Mouse (Mus musculus) midbrain, embryonic 13.5 days (tissue): ENCODE data around the gene Spin1. TPM values are rescaled to one million over a fixed set of nuclear protein-coding genes. Genes with fewer than 3 reads are reported as not detected.
"Not testable (repeated sequence)": the region's sequence is repeated elsewhere in the genome, so short reads cannot be mapped to it uniquely, and the experiment has no call there.

Experiments used
- ATAC-seq: fragments of 200-750 bp; cut with Nextera tagmentation; 2 replicates; pipeline ENCODE4 v1.8.0; 2017; ENCODE audit warnings: mild to moderate bottlenecking, moderate TSS enrichment, moderate library complexity
- H3K27ac ChIP-seq: fragments of 300-500 bp; sonication (generic); 2 replicates; pipeline ENCODE4 v1.5.1; 2015; ENCODE audit warnings: inconsistent platforms, mild to moderate bottlenecking, moderate library complexity
- H3K27me3 ChIP-seq: fragments of 300-500 bp; sonication (generic); 2 replicates; pipeline ENCODE4 v1.6.1; 2015; ENCODE audit warnings: mild to moderate bottlenecking, inconsistent platforms
- H3K36me3 ChIP-seq: fragments of 300-500 bp; sonication (generic); 2 replicates; pipeline ENCODE4 v1.6.1; 2015; ENCODE audit warnings: mild to moderate bottlenecking, inconsistent platforms
- H3K4me1 ChIP-seq: fragments of 300-500 bp; sonication (generic); replicated peaks from 2 replicates; pipeline ENCODE4 v1.6.1; 2015; ENCODE audit warnings: inconsistent platforms
- H3K4me2 ChIP-seq: fragments of 300-500 bp; sonication (generic); replicated peaks from 2 replicates; pipeline ENCODE4 v1.6.1; 2015; ENCODE audit warnings: moderate library complexity, mild to moderate bottlenecking, inconsistent platforms
- H3K4me3 ChIP-seq: fragments of 300-500 bp; sonication (generic); replicated peaks from 2 replicates; pipeline ENCODE4 v1.5.1; 2015; ENCODE audit warnings: mild to moderate bottlenecking, inconsistent platforms
- H3K9ac ChIP-seq: fragments of 300-500 bp; sonication (generic); replicated peaks from 2 replicates; pipeline ENCODE4 v1.6.1; 2015; ENCODE audit warnings: mild to moderate bottlenecking, inconsistent platforms
- H3K9me3 ChIP-seq: fragments of 300-500 bp; sonication (generic); 2 replicates; pipeline ENCODE4 v1.6.1; 2016; ENCODE audit warnings: mild to moderate bottlenecking, inconsistent platforms
- WGBS: fragments of 180-500 bp; shearing (Covaris S2); methylation state at CpG from one replicate; pipeline ENCODE4 v1.1.7; 2015; 5-methylcytosine and 5-hydroxymethylcytosine counted together
- polyA plus RNA-seq: library from polyadenylated mRNA; unstranded; fragments of >200 nt; fragmentation: Nextera tagmentation; extraction: Ambion mirVana; gene quantifications from 2 replicates; pipeline ENCODE4 v1.2.1, GENCODE M21; 2015

The Spin1 gene
- polyA plus RNA-seq, 1 experiment from 2014 or later = 136 TPM

DNA sequence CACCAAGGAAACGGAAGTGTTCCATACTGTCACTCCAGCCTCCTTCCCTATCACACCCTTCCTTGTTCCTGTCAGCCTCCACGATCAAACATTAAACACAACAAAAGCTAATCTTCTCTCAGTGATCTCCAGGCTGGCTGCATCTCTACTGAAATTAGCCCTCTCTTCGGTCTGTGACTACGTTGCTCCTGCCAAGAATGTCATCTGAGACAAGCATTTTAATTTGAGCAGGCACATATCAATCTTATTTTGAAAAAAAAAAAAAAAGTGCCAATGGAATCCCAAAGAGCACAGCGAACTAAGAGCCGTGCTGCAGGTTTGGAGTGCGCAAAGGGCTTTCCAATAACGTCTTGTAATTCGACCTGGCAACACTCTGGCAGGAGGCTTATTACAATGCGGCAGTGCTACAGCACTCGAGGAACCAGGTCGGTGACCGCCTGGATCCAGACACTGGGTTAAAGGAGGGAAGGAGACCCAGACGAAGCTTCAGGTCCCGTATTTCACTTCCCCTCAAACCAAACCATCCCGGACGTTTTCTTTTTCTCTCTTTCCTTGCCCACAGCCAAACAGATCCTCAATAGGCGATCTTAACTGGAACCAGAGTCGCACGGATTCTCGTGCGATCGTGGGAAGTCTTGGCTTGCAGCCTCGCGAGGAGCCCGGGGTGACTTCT lies 984 bp upstream of the Spin1 start:
- Histone ChIP-seq H3K9ac (peak overlapping the region; percentile 97), H3K4me2 (peak overlapping the region; percentile 80), H3K36me3 (peaks cover 17% of the 10 kb centered on the region; the same call in 1 of the 2 replicates), H3K27ac (peak overlapping the region; percentile 93), H3K9me3 (0 out of 2 replicates have a peak, but pooled peaks cover 5% of the 10 kb centered on the region), H3K4me1 (peaks cover 29% of the 10 kb centered on the region), H3K27me3 (no peaks in the 10 kb centered on the region), H3K4me3 (peak overlapping the region; percentile 81)
- 3% methylated on average over 26 of the region's 26 CpGs for WGBS
- ATAC-seq = peak; percentile 35

GRCm38 (mm10) chr13:51101016-51101776 lies 516 bp downstream of the Spin1 start:
- 2% methylated on average over 53 of the region's 89 CpGs for WGBS
- Histone ChIP-seq H3K27me3 (no peaks in the 10 kb centered on the region), H3K9ac (peak overlapping the region; percentile 97), H3K4me2 (peak overlapping the region; percentile 80), H3K4me1 (peaks cover 29% of the 10 kb centered on the region), H3K27ac (peak overlapping the region; percentile 93), H3K4me3 (peak overlapping the region; percentile 81), H3K36me3 (peaks cover 20% of the 10 kb centered on the region), H3K9me3 (0 out of 2 replicates have a peak, but pooled peaks cover 5% of the 10 kb centered on the region)
- peak; percentile 52 for ATAC-seq

DNA sequence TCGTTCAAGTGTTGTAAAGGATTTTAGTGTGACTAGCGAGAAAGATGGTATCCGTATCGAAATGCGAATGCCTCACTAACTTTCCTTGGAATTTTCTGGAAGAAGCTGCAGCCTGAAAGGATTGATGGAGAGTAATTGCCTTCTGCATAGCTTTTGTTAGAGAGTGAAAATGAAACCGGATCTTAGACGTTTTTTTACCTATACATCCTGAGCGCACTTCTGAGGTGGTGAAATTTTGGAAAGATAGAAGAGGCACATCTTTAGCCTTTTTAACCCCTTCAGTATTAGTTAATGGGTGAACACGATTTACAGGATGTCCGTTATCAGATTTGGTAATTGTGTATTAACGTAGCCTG lies 1.1 kb downstream of the Spin1 start:
- peaks cover 29% of the 10 kb centered on the region for H3K4me1 ChIP-seq
- H3K9me3 ChIP-seq = 0 out of 2 replicates have a peak, but pooled peaks cover 5% of the 10 kb centered on the region
- 36% methylated on average over 11 of the region's 11 CpGs for WGBS
- peaks cover 20% of the 10 kb centered on the region for H3K36me3 ChIP-seq
- H3K4me3 ChIP-seq = peak overlapping the region; percentile 81
- peak overlapping the region; percentile 93 for H3K27ac ChIP-seq
- H3K27me3 ChIP-seq = no peaks in the 10 kb centered on the region
- peak overlapping the region; percentile 80 for H3K4me2 ChIP-seq
- peak overlapping the region; percentile 97 for H3K9ac ChIP-seq
- no peak for ATAC-seq

DNA sequence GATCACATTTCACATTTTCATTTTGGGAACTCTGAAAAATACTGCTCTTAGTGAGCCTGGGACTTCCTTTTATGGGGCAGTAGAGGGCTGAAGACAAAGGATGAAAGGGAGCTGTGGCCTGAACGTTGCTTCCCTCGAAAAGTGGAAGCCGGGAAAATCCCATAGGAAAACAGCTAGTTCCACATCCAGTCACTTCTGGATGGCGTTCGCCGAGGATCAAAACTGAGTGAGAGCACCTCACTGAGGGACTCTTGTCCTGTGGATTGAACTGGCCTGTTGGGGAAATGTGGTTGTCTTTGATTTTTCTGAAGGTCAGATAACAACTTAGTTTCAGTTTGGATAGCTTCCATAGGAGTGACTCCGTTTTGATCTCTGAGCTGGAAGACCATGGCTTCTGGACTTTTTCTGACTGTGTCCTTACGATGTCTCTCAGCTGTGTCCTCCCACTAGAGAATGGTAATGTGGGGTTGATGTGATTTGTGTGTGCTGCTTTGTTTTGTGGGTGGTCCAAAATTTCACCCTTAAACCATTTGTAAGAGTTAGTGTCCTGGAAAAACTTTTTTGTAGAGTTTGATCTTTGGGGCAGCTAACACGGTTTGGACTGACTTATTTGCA lies 2.5 kb downstream of the Spin1 start:
- no peak overlapping the region for H3K27ac ChIP-seq
- H3K4me3 ChIP-seq = 0 out of 2 replicates have a peak overlapping the region, but pooled peaks have one; percentile 4
- H3K9me3 ChIP-seq = 0 out of 2 replicates have a peak, but pooled peaks cover 5% of the 10 kb centered on the region
- H3K9ac ChIP-seq = no peak overlapping the region
- WGBS = 95% methylated on average over 9 of the region's 9 CpGs
- peak overlapping the region; percentile 80; the same call in 1 of the 2 replicates for H3K4me2 ChIP-seq
- ATAC-seq = no peak
- peaks cover 20% of the 10 kb centered on the region for H3K36me3 ChIP-seq
- peaks cover 29% of the 10 kb centered on the region for H3K4me1 ChIP-seq
- no peaks in the 10 kb centered on the region for H3K27me3 ChIP-seq

DNA sequence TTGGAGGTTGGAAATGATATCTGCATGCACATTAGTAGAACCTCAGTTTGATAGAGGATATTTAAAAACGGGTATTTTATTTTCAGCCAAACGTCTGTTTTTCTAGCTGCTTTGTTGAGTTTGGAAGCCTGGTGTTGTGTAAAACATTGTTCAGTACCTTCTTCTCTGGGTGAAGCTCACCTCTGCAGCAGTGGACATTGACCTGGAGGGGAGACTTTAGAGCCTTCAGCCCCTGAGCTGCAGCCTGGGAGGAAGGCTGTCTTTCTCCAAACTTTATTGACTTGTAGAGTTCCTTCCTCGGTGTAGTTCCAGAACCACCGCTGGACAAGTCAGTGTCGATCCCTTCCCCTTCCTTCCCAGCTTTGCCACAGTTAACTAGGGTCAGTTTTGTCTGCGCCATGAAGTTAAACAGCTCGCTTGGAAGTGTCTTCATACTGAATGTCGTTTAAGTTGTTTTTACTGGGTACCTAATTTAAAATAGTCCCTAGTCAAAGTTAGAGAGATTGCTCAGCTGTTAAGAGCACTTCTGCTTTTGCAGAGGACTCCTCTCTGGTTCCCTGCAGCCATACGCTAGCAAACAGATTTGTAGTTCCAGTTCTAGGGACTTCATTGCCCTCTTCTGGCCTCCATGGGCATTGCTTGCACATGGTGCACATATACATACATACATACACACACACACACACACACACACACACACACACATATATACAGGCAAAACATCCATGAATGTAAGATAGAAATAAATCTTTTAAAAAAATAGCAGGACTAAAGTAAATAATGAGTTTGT lies 3.4 kb downstream of the Spin1 start:
- Histone ChIP-seq H3K27ac (no peak overlapping the region), H3K27me3 (no peaks in the 10 kb centered on the region), H3K4me2 (no peak overlapping the region), H3K4me1 (peaks cover 23% of the 10 kb centered on the region), H3K36me3 (peaks cover 23% of the 10 kb centered on the region), H3K9ac (no peak overlapping the region), H3K9me3 (peaks cover 10% of the 10 kb centered on the region; the same call in 1 of the 2 replicates), H3K4me3 (no peak overlapping the region)
- ATAC-seq = no peak
- 98% methylated on average over 9 of the region's 9 CpGs for WGBS

DNA sequence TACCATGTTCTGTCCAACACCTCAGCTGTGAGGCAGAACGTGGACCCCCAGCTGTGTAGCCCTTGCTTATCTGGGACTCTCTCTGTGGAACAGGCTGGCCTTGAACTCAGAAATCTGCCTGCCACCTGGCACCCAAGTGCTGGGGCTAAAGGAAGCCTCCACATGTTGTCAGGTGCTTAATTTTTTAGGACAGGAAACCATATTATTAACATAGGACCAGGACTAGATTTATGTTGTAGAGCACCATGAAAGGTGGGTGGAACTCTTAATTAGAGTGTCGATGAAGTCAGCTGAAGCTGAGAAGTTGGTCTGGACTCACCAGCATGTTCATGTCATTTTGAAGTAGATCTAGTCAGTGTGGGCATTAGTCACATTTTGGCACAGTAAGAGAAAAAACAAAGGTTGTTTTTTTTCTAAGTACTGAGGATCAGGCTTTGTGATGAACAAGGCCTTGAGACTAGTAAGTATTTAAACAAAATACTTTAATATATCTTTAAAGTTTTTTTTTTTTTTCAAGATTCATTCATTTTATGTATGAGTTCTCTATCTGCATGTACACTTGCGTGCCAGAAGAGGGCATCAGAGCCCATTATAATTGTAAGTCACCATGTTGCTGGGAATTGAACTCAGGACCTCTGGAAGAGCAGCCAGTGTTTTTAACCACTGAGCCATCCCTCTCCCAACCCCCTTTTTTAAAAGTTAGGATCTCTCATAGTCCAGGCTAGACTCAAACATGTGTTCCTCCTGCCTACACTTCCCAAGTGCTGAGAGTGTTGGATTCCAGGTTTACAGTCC lies 5.4 kb downstream of the Spin1 start:
- Histone ChIP-seq H3K9ac (no peak overlapping the region), H3K4me1 (peaks cover 16% of the 10 kb centered on the region), H3K9me3 (peaks cover 25% of the 10 kb centered on the region), H3K4me3 (no peak overlapping the region), H3K27me3 (no peaks in the 10 kb centered on the region), H3K4me2 (no peak overlapping the region), H3K27ac (no peak overlapping the region), H3K36me3 (peaks cover 37% of the 10 kb centered on the region)
- ATAC-seq = no peak
- 97% methylated on average over 3 of the region's 3 CpGs for WGBS

DNA sequence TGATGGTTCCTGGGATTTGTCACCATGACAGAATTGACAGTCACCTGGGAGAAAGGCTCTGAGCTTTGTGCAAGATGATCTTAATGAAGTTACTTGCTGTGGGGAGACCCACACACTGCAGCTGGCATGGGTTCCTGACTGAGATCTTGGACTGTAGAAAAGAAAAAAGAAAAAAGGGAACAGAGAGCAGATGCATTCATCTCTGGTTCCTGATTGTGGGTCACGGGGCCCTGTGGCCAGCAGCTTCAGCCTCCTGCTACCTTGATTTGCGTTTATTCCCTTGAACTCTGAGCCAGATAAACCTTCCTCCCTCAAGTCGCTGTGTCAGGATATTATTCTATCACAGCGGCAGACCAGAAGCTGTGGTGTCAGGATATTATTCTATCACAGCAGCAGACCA lies 6.1 kb downstream of the Spin1 start:
- peaks cover 44% of the 10 kb centered on the region for H3K36me3 ChIP-seq
- no peak overlapping the region for H3K27ac ChIP-seq
- ATAC-seq = no peak
- no peak overlapping the region for H3K9ac ChIP-seq
- peaks cover 14% of the 10 kb centered on the region for H3K4me1 ChIP-seq
- WGBS = 97% methylated on average over 4 of the region's 4 CpGs
- no peaks in the 10 kb centered on the region for H3K27me3 ChIP-seq
- peaks cover 30% of the 10 kb centered on the region for H3K9me3 ChIP-seq
- H3K4me3 ChIP-seq = no peak overlapping the region
- no peak overlapping the region for H3K4me2 ChIP-seq

- ATAC-seq = no peak
- 95% methylated on average over 2 of the region's 2 CpGs for WGBS
- Histone ChIP-seq H3K27ac (no peak overlapping the region), H3K4me1 (no peaks in the 10 kb centered on the region), H3K4me2 (no peak overlapping the region), H3K4me3 (no peak overlapping the region), H3K9me3 (peaks cover 30% of the 10 kb centered on the region), H3K9ac (no peak overlapping the region), H3K36me3 (peaks cover 46% of the 10 kb centered on the region), H3K27me3 (no peaks in the 10 kb centered on the region)
Measured at GRCm38 (mm10) chr13:51109517-51109916, 8.8 kb downstream of the Spin1 start.

- H3K4me1 ChIP-seq = peaks cover 26% of the 10 kb centered on the region
- not testable (repeated sequence) for ATAC-seq, H3K27me3 ChIP-seq, H3K9ac ChIP-seq, H3K4me2 ChIP-seq, H3K4me3 ChIP-seq, H3K27ac ChIP-seq
- peaks cover 40% of the 10 kb centered on the region for H3K36me3 ChIP-seq
- 76% methylated on average over 4 of the region's 4 CpGs for WGBS
- peaks cover 22% of the 10 kb centered on the region for H3K9me3 ChIP-seq
Measured at GRCm38 (mm10) chr13:51114398-51114797, 13.7 kb downstream of the Spin1 start.

- no peak overlapping the region for H3K4me2 ChIP-seq
- peak; percentile 55; the same call in 1 of the 2 replicates for ATAC-seq
- peaks cover 29% of the 10 kb centered on the region for H3K36me3 ChIP-seq
- no peak overlapping the region for H3K9ac ChIP-seq
- no peak overlapping the region for H3K27ac ChIP-seq
- H3K27me3 ChIP-seq = no peaks in the 10 kb centered on the region
- H3K4me3 ChIP-seq = no peak overlapping the region
- 82% methylated on average over 3 of the region's 3 CpGs for WGBS
- H3K4me1 ChIP-seq = peaks cover 39% of the 10 kb centered on the region
- H3K9me3 ChIP-seq = peaks cover 13% of the 10 kb centered on the region
Measured at GRCm38 (mm10) chr13:51115762-51116161, 15.1 kb downstream of the Spin1 start.

DNA sequence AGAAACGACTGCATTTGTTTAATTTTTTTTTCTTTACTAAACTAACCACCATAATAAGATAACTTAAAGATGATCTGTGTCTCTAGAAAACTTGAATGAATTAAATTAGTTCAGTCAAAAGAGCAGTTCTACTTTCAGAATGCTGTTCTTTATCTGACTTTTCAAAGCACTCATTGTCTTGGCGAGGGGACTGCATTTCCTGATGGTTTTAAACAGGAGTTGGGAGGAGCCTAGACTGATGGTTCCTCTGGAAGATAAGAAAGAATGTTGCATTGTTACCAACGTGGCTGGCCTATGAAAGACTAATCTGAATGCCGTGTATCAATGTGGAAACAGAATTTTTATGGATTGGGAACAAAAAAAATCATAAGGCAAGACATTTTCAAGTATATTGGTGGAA lies 20.1 kb downstream of the Spin1 start:
- 8% methylated on average over 4 of the region's 4 CpGs for WGBS
- H3K36me3 ChIP-seq = 0 out of 2 replicates have a peak, but pooled peaks cover 5% of the 10 kb centered on the region
- H3K9me3 ChIP-seq = no peaks in the 10 kb centered on the region
- no peaks in the 10 kb centered on the region for H3K27me3 ChIP-seq
- H3K9ac ChIP-seq = no peak overlapping the region
- no peak for ATAC-seq
- peaks cover 62% of the 10 kb centered on the region for H3K4me1 ChIP-seq
- H3K27ac ChIP-seq = no peak overlapping the region
- no peak overlapping the region for H3K4me2 ChIP-seq
- no peak overlapping the region for H3K4me3 ChIP-seq
